ENCODE assay signal across 11 mouse cellular contexts in genomic region chr8:124521946-124522345, GRCm38 (mm10). TPM values are rescaled to one million over a fixed set of nuclear protein-coding genes. Genes with fewer than 3 reads are reported as not detected.
DNase-seq lines count a peak whose midpoint lies in the region; ATAC-seq lines count a peak whose summit lies in the region.
"Had no signal": no experiment of that assay in that cellular context is flagged by ENCODE, and none has a peak within 500 bp of the region (broad histone marks: within the 10 kb centered on the region; RNA-seq: fewer than 3 reads in every experiment).

No protein-coding gene starts in this region.

- no peaks in the 10 kb centered on the region for H3K27me3 ChIP-seq in liver, embryonic 11.5 days (replicated peaks; ENCODE audit: control insufficient read depth, insufficient read depth, low read length)
- peaks cover 9% of the 10 kb centered on the region; the same call in 1 of the 2 replicates for H3K27me3 ChIP-seq in hindbrain, embryonic 12.5 days
- H3K27me3 ChIP-seq in limb, embryonic 13.5 days: no peaks in the 10 kb centered on the region
- H3K27me3 ChIP-seq in stomach, embryonic 14.5 days (ENCODE audit: control insufficient read depth, insufficient read depth, low read length): no peaks in the 10 kb centered on the region

- whole genome bisulfite sequencing in liver, embryonic 11.5 days: 91% methylated on average over 6 of the region's 6 CpGs
- 92% methylated on average over 6 of the region's 6 CpGs for WGBS in hindbrain, embryonic 12.5 days
- WGBS in limb, embryonic 13.5 days: 91% methylated on average over 6 of the region's 6 CpGs
- 93% methylated on average over 6 of the region's 6 CpGs for WGBS in stomach, embryonic 14.5 days

- DNase-seq in liver, embryonic 11.5 days (ENCODE audit: low spot score): no peak
- no peak for DNase-seq in liver
- no peak for DNase-seq in urinary bladder, postnatal 4 days (ENCODE audit: low spot score in 2 of 2)
- no peak for DNase-seq in left cerebral cortex, postnatal 4 days
- DNase-seq in testis, postnatal 14 days (ENCODE audit: low spot score): no peak

- no peak overlapping the region for H3K27ac ChIP-seq in liver, embryonic 11.5 days (ENCODE audit: low read depth, low read length)
- H3K27ac ChIP-seq in hindbrain, embryonic 12.5 days: no peak overlapping the region
- no peak overlapping the region for H3K27ac ChIP-seq in limb, embryonic 13.5 days
- H3K27ac ChIP-seq in stomach, embryonic 14.5 days (ENCODE audit: low read length): no peak overlapping the region

- intact Hi-C loops in left cerebral cortex, postnatal 4 days (cut with DNase I): no loop called here

- no peak for ATAC-seq in liver, embryonic 11.5 days (replicated peaks; ENCODE audit: low FRiP score)
- no peak for ATAC-seq in hindbrain, embryonic 12.5 days (ENCODE audit: low FRiP score)
- no peak for ATAC-seq in limb, embryonic 13.5 days (ENCODE audit: low FRiP score, low read depth)
- ATAC-seq in stomach, embryonic 14.5 days (ENCODE audit: insufficient number of reproducible peaks, insufficient read depth, low FRiP score, low read depth): no peak

- peaks cover 8% of the 10 kb centered on the region for H3K36me3 ChIP-seq in liver, embryonic 11.5 days (ENCODE audit: control insufficient read depth, insufficient read depth, low read length)
- H3K36me3 ChIP-seq in hindbrain, embryonic 12.5 days: peaks cover 22% of the 10 kb centered on the region
- H3K36me3 ChIP-seq in limb, embryonic 13.5 days: peaks cover 29% of the 10 kb centered on the region
- peaks cover 12% of the 10 kb centered on the region; the same call in 1 of the 2 replicates for H3K36me3 ChIP-seq in stomach, embryonic 14.5 days (ENCODE audit: control insufficient read depth, insufficient read depth, low read length)

- no peaks in the 10 kb centered on the region for H3K9me3 ChIP-seq in liver, embryonic 11.5 days (ENCODE audit: control insufficient read depth, low read length)
- no peaks in the 10 kb centered on the region for H3K9me3 ChIP-seq in hindbrain, embryonic 12.5 days (replicated peaks)
- H3K9me3 ChIP-seq in limb, embryonic 13.5 days: no peaks in the 10 kb centered on the region
- H3K9me3 ChIP-seq in stomach, embryonic 14.5 days (ENCODE audit: control insufficient read depth, low read depth, low read length): no peaks in the 10 kb centered on the region

- H3K4me1 ChIP-seq in liver, embryonic 11.5 days (replicated peaks; ENCODE audit: control insufficient read depth, insufficient read depth, low read length): peaks cover 10% of the 10 kb centered on the region
- peaks cover 12% of the 10 kb centered on the region for H3K4me1 ChIP-seq in hindbrain, embryonic 12.5 days
- peaks cover 11% of the 10 kb centered on the region for H3K4me1 ChIP-seq in limb, embryonic 13.5 days
- peaks cover 8% of the 10 kb centered on the region for H3K4me1 ChIP-seq in stomach, embryonic 14.5 days (ENCODE audit: control insufficient read depth, insufficient read depth, low read length)

- H3K4me3 ChIP-seq in liver, embryonic 11.5 days (ENCODE audit: low read depth, low read length): peak overlapping the region; percentile 88
- H3K4me3 ChIP-seq in hindbrain, embryonic 12.5 days: peak overlapping the region; percentile 91; the same call in 1 of the 2 replicates
- peak overlapping the region; percentile 93 for H3K4me3 ChIP-seq in limb, embryonic 13.5 days
- no peak overlapping the region for H3K4me3 ChIP-seq in stomach, embryonic 14.5 days (ENCODE audit: low read depth, low read length)

- H3K9ac ChIP-seq in liver, embryonic 11.5 days (ENCODE audit: low read depth, low read length): no peak overlapping the region; the same call in 1 of the 2 replicates
- H3K9ac ChIP-seq in hindbrain, embryonic 12.5 days: no peak overlapping the region; the same call in 1 of the 2 replicates
- peak overlapping the region; percentile 88 for H3K9ac ChIP-seq in limb, embryonic 13.5 days
- H3K9ac ChIP-seq in stomach, embryonic 14.5 days (replicated peaks; ENCODE audit: low read depth, low read length): no peak overlapping the region

- H3K4me2 ChIP-seq in liver, embryonic 11.5 days: peak overlapping the region; percentile 70
- peak overlapping the region; percentile 92 for H3K4me2 ChIP-seq in hindbrain, embryonic 12.5 days (replicated peaks)
- H3K4me2 ChIP-seq in limb, embryonic 13.5 days (replicated peaks): peak overlapping the region; percentile 80
- H3K4me2 ChIP-seq in stomach, embryonic 14.5 days (replicated peaks; ENCODE audit: low read depth, low read length): peak overlapping the region; percentile 87; the same call in 1 of the 2 replicates

RNA-seq across cellular contexts. Expression of gene Cog2, which starts 1.4 kb away (rescaled TPM):
- polyA plus RNA-seq in liver, embryonic 11.5 days (2014; fragmentation: Nextera tagmentation; extraction: Ambion mirVana): 29.5 and 34.0 TPM in 2 replicates
- 44.2 and 44.6 TPM in 2 replicates for polyA plus RNA-seq in hindbrain, embryonic 12.5 days (2016; fragmentation: Nextera tagmentation; extraction: Ambion mirVana)
- polyA plus RNA-seq in limb, embryonic 13.5 days (2015; fragmentation: Nextera tagmentation; extraction: Ambion mirVana): 42.9 and 44.2 TPM in 2 replicates
- polyA plus RNA-seq in stomach, embryonic 14.5 days (2014; fragmentation: Nextera tagmentation; extraction: Ambion mirVana): 36.9 and 39.1 TPM in 2 replicates
- 10 to 100 TPM; 37.2 to 38.6 TPM for total RNA-seq in left cerebral cortex, postnatal 4 days (2021)

RNA-seq across cellular contexts. Expression of gene Agt, which starts 47.6 kb away (rescaled TPM):
- 14.5 and 15.2 TPM in 2 replicates for polyA plus RNA-seq in liver, embryonic 11.5 days (2014; fragmentation: Nextera tagmentation; extraction: Ambion mirVana)
- polyA plus RNA-seq in hindbrain, embryonic 12.5 days (2016; fragmentation: Nextera tagmentation; extraction: Ambion mirVana): 0.35 and 0.44 TPM in 2 replicates
- 0.42 and 0.48 TPM in 2 replicates for polyA plus RNA-seq in limb, embryonic 13.5 days (2015; fragmentation: Nextera tagmentation; extraction: Ambion mirVana)
- polyA plus RNA-seq in stomach, embryonic 14.5 days (2014; fragmentation: Nextera tagmentation; extraction: Ambion mirVana): 1.8 and 2.4 TPM in 2 replicates
- 1 to 10 TPM; 3.0 to 9.0 TPM for total RNA-seq in left cerebral cortex, postnatal 4 days (2021)
- total RNA-seq: ES-E14 had no signal

RNA-seq across cellular contexts. Expression of gene Capn9, which starts 54.0 kb away (rescaled TPM):
- polyA plus RNA-seq in liver, embryonic 11.5 days (2014; fragmentation: Nextera tagmentation; extraction: Ambion mirVana): not detected in 2 replicates
- not detected in 2 replicates for polyA plus RNA-seq in hindbrain, embryonic 12.5 days (2016; fragmentation: Nextera tagmentation; extraction: Ambion mirVana)
- polyA plus RNA-seq in limb, embryonic 13.5 days (2015; fragmentation: Nextera tagmentation; extraction: Ambion mirVana): 0.15 TPM in 1 of 2 replicates, not detected in the other
- 0.13 TPM in 1 of 2 replicates, not detected in the other for polyA plus RNA-seq in stomach, embryonic 14.5 days (2014; fragmentation: Nextera tagmentation; extraction: Ambion mirVana)
- under 1 TPM in 1 of 2 experiments, not detected in 1; 0.32 TPM for total RNA-seq in left cerebral cortex, postnatal 4 days (2021)
- total RNA-seq: common myeloid progenitor, adult 5-6 weeks; ES-E14; left cerebral cortex, postnatal 14 days had no signal
